ENCODE assay signal across 15 mouse cellular contexts in genomic region chr1:186197057-186197456, GRCm38 (mm10).
DNase-seq lines count a peak whose midpoint lies in the region; ATAC-seq lines count a peak whose summit lies in the region.
"Had no signal": no experiment of that assay in that cellular context is flagged by ENCODE, and none has a peak within 500 bp of the region (broad histone marks: within the 10 kb centered on the region; RNA-seq: fewer than 3 reads in every experiment).

No protein-coding gene starts in this region.

- H3K4me2 ChIP-seq in forebrain, embryonic 13.5 days, result no peak overlapping the region
- H3K4me2 ChIP-seq: heart, embryonic 13.5 days; hindbrain, embryonic 15.5 days; liver, embryonic 13.5 days had no signal

- no peak overlapping the region for H3K9ac ChIP-seq in forebrain, embryonic 13.5 days
- H3K9ac ChIP-seq: heart, embryonic 13.5 days; hindbrain, embryonic 15.5 days; liver, embryonic 13.5 days had no signal

- no peak overlapping the region for H3K27ac ChIP-seq in forebrain, embryonic 13.5 days
- H3K27ac ChIP-seq: heart, embryonic 13.5 days; hindbrain, embryonic 15.5 days; liver, embryonic 13.5 days had no signal

- H3K4me3 ChIP-seq in forebrain, embryonic 13.5 days, result no peak overlapping the region
- H3K4me3 ChIP-seq: heart, embryonic 13.5 days; hindbrain, embryonic 15.5 days; liver, embryonic 13.5 days had no signal

- H3K27me3 ChIP-seq in forebrain, embryonic 13.5 days, result no peaks in the 10 kb centered on the region
- H3K27me3 ChIP-seq: heart, embryonic 13.5 days; hindbrain, embryonic 15.5 days; liver, embryonic 13.5 days had no signal

- DNase-seq in cerebellum, postnatal 10 days, result peak; percentile 38 to 51
- no peak for DNase-seq in cerebellum, adult 11-12 months
- DNase-seq in kidney, postnatal 4 days, result peak; percentile 17 to 27
- no peak for DNase-seq in kidney, postnatal 25 days
- peak; percentile 9 to 24 for DNase-seq in lung, adult 18-20 months
- DNase-seq in lung, postnatal 4 days, result peak; percentile 30 to 64
- DNase-seq in urinary bladder, adult 2 months (ENCODE audit: low spot score), result no peak
- DNase-seq: adrenal gland, postnatal 36 days; cerebellum, postnatal 25 days; kidney, adult 11 months; liver, embryonic 13.5 days; retina, postnatal 1 day had no signal

- H3K36me3 ChIP-seq in forebrain, embryonic 13.5 days (ENCODE audit: poor library complexity, severe bottlenecking), result no peaks in the 10 kb centered on the region
- H3K36me3 ChIP-seq: heart, embryonic 13.5 days; hindbrain, embryonic 15.5 days; liver, embryonic 13.5 days had no signal

- ATAC-seq in forebrain, embryonic 13.5 days, result no peak

- H3K9me3 ChIP-seq in forebrain, embryonic 13.5 days (replicated peaks), result no peaks in the 10 kb centered on the region
- H3K9me3 ChIP-seq: heart, embryonic 13.5 days; hindbrain, embryonic 15.5 days; liver, embryonic 13.5 days had no signal

- peaks cover 6% of the 10 kb centered on the region; the same call in 1 of the 2 replicates for H3K4me1 ChIP-seq in forebrain, embryonic 13.5 days
- H3K4me1 ChIP-seq: heart, embryonic 13.5 days; hindbrain, embryonic 15.5 days; liver, embryonic 13.5 days had no signal

- WGBS in forebrain, embryonic 13.5 days, result 85% methylated on average over 2 of the region's 2 CpGs

Comparison
In these comparisons a context has a peak if more than half of its experiments do, and no peak if none do; other contexts are left out.
1. DNase-seq: peak in cerebellum, postnatal 10 days (2 of 2), kidney, postnatal 4 days (2 of 2), lung, adult 18-20 months (2 of 2) and lung, postnatal 4 days (2 of 2); none in cerebellum, adult 11-12 months (single experiment), kidney, postnatal 25 days (0 of 2) and urinary bladder, adult 2 months (single experiment).